Mouse (Mus musculus) kidney, postnatal 14 days (tissue): ENCODE results near the gene Msl1.

ENCODE experiments used
- DNase-seq: peaks from one replicate; pipeline ENCODE4 v3.0.0; 2022; ENCODE audit warnings: mixed read lengths

Gene Msl1

DNA sequence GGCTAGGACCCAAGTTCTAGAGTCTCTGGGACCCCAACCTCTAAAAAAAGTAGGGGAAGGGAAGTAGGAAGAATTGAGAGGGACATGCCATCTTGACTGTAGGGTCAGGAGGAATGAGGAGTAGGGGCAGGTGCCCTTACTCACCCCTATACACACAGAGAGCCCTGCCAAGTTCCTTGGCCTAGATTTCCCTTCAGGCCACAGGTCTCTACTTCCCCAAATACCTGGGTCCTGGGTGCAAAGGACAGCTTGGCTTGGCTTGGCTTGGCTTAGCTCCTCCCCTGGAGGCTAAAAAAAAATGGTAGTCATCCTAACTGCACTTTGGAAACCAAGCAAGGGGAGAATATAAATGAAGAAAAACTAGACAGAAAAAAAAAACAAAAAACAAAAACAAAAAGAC lies 30.6 kb upstream of the Msl1 start:
- DNase-seq, result no peak

DNA sequence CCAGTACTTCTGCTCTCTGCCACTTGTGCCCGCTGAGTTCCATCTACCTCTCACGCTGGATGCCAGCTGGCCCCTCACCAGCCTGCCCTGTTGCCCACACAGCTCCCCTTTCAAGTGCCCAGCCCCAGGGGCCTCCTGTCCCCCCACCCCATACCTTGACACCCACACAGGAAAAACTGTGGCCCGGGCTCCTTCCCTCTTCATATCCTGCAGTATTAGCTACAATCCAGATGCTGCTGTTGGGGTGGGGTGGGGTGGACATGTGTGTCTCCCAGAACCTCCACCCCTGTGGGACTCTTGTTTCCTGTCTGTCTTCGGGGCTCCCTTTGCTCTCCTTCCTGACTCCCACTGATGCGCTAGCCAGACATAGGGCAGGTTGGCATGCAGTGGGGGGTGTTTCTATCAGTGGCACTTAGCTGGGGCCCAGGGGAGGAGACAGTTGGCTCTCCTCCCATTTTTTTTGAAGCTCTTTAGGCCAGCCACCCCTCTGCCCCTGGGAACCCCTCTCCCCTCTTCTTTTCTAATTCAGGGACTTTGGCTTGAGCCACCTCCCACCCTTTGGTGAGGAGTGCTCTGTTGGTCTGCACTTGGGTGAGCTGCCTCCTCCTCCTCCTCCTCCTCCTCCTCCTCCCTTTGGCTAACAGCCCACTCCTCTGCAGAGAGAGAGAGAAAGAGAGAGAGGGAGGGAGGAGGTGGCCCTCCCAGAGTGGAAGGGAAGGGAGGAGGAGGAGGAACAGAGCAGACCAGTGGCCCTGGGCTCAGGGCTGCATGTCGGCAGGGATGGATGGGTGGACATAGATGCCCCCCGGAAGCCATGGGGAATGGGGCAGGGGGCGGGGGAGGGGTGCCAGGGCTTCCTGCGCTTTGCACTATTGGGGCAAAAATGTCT lies 29.7 kb upstream of the Msl1 start:
- DNase-seq, result no peak

DNA sequence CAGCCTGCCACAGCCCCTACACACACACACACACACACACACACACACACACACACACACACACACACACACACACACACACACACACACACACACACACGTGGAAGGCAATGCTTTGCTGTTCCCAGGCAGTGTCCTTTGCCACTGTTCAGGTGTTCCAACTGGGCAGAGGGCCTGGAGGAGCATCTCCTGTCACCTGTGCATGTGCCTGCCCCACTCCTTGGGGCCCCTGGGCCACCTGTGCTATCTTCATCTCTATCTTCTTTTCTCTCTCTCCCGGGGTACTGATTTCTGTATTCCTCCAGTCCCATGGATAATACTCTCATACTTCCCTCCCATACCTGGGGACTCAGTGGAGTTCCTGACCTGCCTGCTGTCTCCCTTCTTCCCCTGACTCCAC lies 29.0 kb upstream of the Msl1 start:
- no peak for DNase-seq

DNA sequence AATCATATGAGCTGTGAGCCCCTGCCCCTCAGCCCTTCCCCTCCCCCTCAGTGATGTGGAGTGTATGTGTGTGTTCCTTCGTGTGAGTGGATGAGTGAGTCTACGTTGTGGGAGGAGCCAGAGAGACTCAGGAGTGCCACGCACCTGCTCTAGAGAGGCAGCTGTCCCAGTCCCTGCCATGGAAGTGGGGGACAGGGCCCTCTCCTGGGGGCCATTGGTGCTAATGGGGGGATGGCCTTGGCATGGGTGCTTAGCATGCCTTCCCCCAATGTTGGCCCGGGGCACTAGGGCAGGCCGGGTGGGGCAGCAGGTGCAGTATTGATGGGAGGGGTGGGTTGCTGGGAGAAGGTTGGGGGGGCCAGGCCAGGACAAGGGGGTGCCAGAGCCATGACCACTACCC lies 28.5 kb upstream of the Msl1 start:
- DNase-seq, result no peak

DNA sequence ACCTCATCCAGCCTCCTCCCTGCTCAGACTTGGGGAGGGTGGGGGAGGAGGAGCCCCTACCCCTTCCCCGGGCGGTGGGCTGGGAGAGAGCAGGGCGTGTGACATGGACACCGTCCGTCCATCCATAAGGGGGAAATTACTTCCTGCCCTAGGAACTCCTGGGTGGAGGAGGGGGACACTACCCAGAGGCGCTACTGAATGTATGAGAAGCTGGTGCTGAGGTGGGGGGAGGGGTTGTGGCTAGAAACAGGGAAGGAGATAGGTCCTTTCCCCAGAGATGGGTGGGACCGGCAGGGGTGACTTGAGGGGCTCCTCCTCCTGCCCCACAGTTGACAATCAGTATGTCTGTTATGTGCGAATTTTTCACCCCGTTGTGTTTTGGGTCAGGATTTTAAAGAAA lies 28.0 kb upstream of the Msl1 start:
- DNase-seq, result no peak

DNA sequence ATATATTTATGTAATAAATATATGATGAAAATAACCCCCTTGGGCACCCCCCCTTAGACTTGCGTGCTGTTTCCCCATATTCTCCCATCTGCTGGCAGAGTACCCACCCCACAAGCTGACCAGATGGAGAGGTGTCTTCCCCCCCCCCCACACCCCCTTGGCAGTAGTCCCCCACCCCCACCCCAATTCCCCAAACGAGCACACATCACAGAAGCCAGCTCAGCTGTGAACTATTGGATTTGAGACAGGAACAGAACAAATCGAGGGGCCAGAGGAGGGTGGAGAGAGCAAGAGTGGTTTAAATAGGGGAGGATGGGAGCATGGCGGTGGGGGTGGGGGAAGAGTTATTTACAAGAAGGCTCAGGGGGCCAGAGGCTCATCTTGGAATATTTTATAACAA lies 27.6 kb upstream of the Msl1 start:
- DNase-seq, result no peak

DNA sequence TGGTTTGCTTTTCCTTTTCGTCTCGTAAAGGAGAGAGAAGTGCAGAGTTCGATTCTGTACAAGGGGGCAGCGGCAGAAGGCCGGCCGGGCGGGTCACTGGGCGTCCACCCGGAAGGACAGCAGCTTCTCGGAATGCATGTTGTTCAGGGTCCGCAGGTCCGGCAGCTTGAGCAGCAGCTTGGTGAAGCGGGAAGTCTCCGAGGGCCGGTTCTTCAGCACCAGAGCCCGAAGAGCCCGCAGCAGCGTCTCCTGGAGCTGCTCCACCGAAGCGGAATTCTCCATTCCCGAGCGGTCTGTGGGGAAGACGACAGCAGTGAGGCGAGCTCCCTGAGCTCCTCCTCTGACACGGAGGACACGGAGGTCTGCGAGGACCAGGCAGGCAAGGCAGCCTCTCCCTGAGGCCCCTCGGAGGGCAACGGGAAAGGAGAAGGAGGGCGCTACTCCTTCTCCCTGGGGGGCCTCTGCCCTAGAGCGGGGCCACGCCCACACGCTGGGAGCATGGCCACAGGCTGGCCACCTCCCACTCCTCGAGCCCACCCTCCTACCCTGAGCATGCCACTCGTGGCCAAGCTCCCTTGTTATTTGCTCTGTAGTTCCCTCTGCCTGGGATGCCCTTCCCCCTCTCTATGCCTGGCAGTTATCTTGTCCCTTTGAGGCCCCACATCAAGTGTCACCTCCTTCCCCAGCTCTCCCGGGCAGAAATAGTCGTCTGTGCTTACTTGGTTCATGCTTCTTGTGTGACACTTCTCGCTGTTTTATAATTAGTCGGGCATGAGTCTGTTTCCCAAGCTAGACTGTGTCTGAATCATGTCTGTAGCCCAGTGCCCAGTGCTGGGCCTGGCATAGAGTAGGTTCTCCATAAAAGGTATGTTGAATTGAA lies 26.9 kb upstream of the Msl1 start:
- peak; percentile 49 for DNase-seq

DNA sequence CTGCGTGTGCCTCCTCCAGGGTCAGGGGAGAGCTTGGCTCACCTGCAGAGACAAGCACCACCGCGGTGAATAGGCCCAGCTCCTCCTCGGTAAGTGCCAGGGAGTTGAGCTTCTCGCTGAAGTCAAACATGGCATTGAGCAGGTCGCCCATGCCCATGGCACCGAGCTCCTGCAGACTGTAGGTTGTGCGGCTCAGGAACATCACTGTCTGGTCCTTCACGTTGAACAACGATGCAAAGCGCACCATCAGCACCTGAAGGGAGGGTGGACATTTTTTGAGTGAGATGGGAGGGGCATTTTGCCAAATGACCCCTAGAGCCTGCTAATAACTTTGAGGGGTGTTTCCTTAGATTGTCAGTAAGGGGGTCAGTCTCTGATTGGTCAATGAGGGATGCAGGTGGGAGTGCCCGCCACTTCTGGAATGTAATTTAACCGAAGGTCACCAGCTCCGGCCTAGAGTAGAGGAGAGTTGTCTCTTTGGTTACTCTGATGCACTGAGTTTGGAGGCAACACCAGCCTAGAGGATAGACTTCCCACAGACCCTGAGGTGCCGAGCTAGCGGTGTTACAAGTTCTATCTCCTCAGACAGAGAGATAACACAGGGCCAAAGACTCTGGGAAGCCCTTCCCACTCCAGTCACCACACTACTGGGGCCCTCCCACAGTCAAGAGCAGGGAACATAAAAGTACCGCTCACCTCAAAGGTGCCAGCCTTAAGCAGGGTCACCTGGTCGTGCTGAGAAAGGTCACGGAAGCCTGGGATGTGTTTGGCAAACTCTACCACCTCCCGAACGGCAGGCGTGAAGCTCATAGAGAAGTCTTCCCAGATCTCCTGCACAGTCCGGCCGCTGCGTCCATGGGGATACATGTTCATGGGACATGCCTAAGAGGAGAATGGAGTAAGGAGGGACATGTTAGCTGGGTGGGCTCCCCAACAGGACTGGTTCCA lies 26.0 kb upstream of the Msl1 start:
- DNase-seq, result no peak

DNA sequence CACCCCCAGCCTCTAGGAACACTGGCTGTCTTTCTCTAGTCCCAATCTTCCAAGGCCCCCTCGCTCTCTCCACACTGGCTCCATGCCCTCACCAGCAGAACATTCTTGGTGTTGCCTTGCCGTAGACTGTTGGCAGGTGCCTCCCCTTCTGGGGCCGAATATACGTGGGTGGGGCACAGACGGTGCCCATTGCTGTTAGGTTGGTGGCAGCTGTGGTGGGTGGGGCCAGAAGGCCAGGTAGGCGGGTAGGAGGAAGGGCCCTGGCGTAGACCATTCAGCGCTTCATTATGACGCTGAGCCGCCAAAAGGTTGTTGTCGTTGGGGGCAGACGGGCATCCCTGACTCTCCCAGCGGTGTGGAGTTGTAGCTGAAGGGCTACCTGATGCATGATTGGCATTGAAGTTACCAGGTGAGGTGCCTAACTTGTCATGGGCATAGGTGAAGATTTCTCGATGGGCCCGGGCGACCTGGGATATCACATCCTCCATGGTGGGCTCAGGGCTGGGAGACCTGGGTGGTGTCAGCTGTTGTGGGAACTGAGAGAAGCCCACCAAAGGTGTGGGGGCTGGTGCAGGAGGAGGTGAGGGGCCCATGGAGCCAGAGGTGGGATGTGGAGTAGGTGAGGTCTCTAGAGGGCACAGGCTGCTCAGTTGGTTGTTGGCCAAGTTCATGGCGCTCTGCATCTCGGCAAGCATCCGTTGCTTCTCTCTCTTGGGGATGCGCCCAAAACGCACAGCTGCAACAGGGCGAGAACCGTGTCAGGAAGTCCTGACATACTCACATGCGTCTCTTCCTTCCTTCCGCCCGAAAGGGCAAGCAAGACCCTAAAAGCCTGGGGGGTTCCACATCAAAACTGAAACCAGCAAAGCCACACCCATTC lies 25.0 kb upstream of the Msl1 start:
- DNase-seq, result peak; percentile 56

DNA sequence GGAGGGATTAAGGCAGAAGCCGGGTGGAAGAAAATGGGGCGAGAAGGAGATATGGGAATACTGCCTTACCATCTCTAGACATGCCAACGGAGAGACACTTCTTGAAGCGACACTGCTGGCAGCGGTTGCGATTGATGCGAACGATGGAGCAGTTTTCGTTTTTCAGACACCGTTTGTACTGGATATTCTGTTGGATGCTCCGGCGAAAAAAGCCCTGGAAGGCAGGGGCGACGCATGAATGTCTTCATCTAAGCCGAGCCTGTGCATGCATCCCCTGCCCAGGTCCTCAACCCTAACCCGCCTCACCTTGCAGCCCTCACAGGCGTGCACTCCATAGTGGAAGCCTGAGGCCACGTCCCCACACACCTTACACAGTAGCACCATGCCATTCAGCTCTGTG lies 24.2 kb upstream of the Msl1 start:
- no peak for DNase-seq

DNA sequence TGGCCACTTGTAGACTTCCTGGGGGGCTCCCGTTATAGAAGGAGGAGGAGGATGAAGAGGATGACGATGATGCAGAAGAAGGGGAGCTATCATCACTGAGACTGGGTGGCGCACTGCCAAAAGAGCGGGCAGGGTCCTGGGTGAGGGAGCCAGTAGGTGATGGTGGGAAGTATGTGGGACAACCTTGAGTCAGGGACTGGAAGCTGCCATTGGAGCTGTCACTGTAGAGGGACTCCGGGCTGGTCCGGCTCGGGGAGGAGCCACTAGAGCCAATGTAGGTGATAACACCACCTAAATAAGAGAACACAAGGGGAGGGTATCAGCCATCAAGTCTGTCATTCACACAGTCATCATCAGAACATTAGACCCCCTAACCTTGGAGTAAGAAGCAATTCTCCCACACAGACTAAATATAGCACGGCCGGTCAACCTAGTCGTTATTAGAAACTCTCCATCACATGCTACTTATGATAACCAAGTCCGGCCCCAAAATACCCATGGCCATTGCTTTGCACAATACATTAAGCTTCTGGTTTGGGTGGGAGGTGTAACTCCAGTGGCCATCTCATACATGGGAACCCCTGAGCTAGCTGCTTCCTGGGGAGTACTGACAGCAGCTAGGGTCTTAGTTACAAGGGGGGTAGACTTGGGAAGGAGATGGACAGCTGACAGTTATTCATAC lies 23.3 kb upstream of the Msl1 start:
- DNase-seq, result no peak

DNA sequence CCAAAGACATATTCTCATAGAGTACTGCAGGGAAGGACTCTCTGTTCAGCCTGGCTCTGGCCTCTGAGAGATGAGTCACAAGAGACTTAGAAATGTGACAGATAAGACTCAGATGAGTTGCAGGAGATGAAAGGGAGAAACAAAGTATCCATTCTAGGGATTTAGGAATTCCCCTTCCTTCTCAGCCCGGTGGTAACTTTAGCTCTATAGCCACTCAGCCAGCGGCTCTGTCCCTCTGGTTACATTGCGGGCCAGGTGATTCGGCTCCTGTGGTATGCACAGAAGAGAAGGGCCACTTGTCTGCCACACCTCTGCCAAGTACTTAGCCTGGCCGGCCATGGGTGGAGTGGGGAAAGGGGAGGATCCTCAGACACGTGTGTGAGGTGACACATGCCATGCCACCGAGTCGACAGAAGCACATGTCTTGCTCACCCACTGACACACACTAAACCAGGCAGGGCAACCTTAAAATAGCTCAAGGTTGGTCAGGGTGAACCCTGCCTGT lies 22.6 kb upstream of the Msl1 start:
- peak; percentile 60 for DNase-seq

DNA sequence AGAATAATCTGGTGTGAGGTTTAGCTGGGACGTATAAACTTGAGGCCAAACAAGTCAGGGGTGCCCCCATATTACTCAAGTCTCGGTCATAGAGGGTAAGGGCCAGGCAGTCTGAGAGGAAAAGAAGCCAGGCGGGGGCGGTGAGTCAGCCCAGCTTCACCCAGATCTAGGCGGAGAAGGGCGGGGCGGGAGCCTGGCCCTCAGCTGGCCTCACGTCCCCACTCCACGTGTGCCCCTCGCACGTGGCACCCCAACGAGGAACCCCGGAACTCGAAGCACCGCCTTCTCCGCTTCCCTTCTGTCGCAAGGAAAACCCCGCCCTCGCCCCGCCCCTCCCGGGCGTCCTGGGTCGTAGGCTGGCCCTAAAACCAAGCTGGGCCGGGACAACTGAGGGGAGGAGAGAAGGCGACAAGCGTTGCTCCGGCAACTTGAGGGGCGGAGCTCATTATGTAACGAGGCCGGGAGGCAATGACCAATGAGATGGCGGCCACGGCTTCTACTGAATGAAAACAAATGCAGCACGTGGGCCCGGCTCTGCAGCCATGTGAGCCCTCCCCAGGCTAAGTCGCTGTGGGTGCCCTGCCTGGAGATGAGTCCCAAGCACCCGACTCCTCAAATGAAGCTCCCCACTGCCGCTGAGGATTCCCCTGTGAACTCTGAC lies 21.6 kb upstream of the Msl1 start:
- peak; percentile 99 for DNase-seq

DNA sequence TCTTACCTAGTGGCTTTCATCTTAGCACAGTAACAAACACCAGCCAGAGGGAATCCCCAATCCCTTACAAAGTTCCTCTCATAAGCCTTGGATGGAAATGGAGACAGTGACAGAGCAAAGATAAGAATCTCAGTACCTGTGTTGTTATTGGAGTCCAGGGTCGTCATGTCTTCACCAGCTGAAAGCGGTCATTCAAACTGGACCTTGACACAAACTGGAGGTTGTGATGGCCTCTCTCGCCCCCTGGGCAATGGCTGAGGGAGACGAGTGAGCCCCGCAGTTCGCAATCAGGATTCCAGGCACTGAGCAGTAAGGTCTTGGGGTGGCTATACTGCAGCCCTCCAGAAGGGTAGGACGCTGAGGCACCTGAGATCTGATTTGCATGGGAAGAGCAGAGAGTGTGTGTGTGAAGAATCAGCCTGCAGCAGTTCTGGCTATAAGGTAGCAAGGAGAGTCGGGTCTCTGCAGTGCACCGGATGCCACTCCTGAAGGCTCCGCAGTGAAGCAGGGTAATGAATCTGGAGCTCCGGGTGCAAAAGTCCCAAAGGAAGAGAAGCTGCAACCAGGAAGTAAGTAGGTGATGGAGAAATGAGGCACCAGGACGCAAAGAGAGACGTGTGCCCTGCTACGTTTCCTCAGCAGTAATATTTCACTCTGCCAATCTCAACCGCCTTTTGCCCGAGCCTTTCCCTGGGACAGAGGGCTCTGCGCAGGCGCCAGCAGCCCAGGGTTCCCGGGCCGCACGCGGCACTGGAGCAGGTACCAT lies 20.6 kb upstream of the Msl1 start, which contains the start of gene Nr1d1:
Nr1d1 (minus strand) TSS at position 752 of the 766 bp plus-strand sequence.
- DNase-seq, result no peak

DNA sequence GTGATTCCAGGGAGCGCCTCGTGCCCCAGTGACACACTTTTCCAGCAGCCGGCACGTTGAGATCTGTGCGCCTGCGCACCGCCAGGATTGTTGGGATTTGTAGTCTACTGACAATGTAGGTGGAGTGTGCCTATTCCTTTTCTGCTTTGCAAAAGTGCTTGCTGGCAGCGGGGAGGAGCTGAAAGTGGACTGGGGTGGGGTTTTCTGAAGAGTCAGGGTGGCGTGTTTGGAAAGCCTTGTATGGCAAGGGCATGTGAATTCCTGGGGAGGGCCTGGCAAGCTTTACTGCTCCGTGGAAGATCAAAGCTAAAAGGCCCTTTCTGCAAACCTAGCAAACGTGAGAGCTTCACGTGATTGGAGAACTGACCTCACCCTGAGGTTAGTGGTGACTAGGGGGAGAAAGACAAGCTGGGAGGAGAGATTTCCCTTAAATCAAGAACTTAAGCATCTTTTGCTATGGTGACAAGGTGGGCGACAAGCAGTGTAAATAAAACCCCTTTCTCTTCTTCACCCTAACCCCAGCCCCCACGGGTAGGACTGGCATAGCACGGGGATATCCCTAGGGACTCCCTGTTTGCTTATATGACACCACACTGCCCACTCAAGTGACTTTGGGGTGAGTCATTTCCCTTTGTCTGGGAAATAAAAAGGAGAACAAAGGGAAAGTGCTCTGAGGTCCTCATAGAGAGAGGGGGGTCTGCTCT lies 19.8 kb upstream of the Msl1 start:
- peak; percentile 100 for DNase-seq

DNA sequence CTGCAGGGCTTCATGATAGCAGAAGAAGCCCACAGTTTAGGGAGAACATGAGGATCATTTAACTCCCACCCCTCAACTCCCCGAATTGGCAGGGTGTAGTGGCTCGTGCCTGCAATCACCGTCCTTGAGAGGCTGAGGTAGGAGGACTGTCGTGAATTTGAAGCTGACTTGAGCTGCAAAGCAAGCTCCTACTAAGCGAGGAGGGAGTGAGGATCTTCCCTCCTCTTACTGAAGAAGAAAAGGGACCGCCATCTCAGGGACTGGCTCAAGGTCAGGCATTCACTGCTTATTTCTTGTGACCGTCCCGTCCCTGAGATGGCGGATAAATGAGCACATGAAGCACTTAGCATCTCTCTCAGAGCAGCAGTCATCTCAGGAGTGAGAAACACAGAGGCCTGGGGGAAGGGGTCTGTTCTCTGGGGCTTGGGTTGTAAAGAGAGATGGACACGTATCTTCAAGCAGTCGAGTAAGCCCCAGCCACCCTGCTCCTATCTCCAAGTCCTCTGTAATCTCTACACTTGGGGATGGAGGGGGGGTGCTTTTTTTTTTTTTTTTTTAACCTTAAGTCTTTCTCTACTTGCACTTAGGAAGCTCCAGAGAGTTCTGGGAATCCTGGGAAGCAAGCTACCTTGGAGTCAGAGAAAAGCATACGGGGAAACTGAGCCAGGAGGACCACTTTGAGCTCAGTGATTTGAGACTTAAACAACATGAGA lies 19.1 kb upstream of the Msl1 start:
- DNase-seq, result no peak

DNA sequence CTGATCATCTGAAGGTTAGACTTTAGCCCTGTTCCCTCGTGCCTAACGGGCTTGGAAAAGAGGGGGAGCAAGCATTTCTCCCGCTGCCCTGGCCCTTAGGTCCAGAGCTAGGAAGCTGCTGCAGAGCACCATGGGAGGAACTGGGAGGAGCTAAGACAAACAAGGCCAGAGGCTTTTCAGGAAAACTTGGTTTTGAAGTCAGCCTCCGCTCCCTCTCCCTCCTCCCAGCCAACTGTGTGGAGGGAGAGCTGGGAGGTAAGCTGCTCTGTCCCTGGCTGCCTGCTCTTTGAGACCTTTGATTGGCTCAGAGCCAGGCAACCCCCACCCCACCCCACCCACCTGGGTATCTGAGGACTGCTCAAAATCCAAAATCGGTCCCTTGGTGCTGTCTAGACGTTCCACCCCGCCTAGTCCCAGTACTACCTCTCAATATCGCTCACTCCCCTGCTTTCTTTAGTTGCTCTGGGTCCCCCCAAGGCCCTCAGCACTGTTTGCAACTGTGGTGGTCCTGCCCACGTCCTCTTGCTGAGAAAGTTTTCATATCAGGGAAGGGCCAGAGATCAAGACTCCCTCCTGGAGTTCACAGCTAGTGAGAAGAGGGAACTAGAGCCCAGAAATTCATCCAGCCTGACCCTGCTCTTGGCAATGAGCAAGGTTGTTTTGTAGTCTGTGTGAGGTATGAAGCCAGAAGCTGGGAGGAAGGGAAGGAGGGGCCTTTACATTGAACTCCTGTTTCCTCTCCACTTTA lies 18.3 kb upstream of the Msl1 start:
- DNase-seq, result peak; percentile 83
